Mouse (Mus musculus) intestine, postnatal 0 days (tissue): ENCODE measurements around the gene Bsn. TPM values are rescaled to one million over a fixed set of nuclear protein-coding genes. Genes with fewer than 3 reads are reported as not detected.

Source experiments
- ATAC-seq: fragments of 200-750 bp; cut with Nextera tagmentation; 2 replicates; pipeline ENCODE4 v1.8.0; 2017; ENCODE audit warnings: mild to moderate bottlenecking, moderate TSS enrichment, moderate library complexity
- H3K27ac ChIP-seq: fragments of 300-500 bp; sonication (generic); 2 replicates; pipeline ENCODE4 v1.5.1; 2014; ENCODE audit warnings: mild to moderate bottlenecking, low read depth, low read length, moderate library complexity
- H3K27me3 ChIP-seq: fragments of 300-500 bp; sonication (generic); replicated peaks from 2 replicates; pipeline ENCODE4 v1.6.1; 2014; ENCODE audit warnings: low read length, mixed read lengths; ENCODE audit not compliant: control insufficient read depth, insufficient read depth
- H3K36me3 ChIP-seq: fragments of 300-500 bp; sonication (generic); 2 replicates; pipeline ENCODE4 v1.6.1; 2014; ENCODE audit warnings: mild to moderate bottlenecking, moderate library complexity; ENCODE audit not compliant: control insufficient read depth, insufficient read depth
- H3K4me1 ChIP-seq: fragments of 300-500 bp; sonication (generic); replicated peaks from 2 replicates; pipeline ENCODE4 v1.6.1; 2014; ENCODE audit warnings: antibody characterized with exemption, low read length, mixed read lengths; ENCODE audit not compliant: control insufficient read depth, insufficient read depth
- H3K4me2 ChIP-seq: fragments of 300-500 bp; sonication (generic); replicated peaks from 2 replicates; pipeline ENCODE4 v1.6.1; 2014; ENCODE audit warnings: low read depth, mild to moderate bottlenecking, moderate library complexity
- H3K4me3 ChIP-seq: fragments of 300-500 bp; sonication (generic); 2 replicates; pipeline ENCODE4 v1.5.1; 2014; ENCODE audit warnings: low read depth, low read length
- H3K9ac ChIP-seq: fragments of 300-500 bp; sonication (generic); 2 replicates; pipeline ENCODE4 v1.6.1; 2014; ENCODE audit warnings: mild to moderate bottlenecking, low read depth, low read length
- H3K9me3 ChIP-seq: fragments of 300-500 bp; sonication (generic); 2 replicates; pipeline ENCODE4 v1.6.1; 2016; ENCODE audit warnings: mixed run types; ENCODE audit not compliant: control insufficient read depth
- CTCF ChIP-seq: sonication (generic); IDR thresholded peaks from 2 replicates; pipeline ENCODE4 v1.5.1; 2016; ENCODE audit warnings: low read depth, mild to moderate bottlenecking, control low read depth, antibody characterized with exemption, moderate library complexity
- WGBS: fragments of 180-500 bp; shearing (Covaris S2); extraction: QIAGEN DNeasy Blood & Tissue Kit; methylation state at CpG from one replicate; pipeline ENCODE4 v1.1.7; 2014; 5-methylcytosine and 5-hydroxymethylcytosine counted together
- polyA plus RNA-seq: library from polyadenylated mRNA; unstranded; fragments of >200 nt; fragmentation: Nextera tagmentation; extraction: Ambion mirVana; gene quantifications from 2 replicates; pipeline ENCODE4 v1.2.1, GENCODE M21; 2015

The Bsn gene
- polyA plus RNA-seq, 1 experiment from 2014 or later: 1.6 TPM

- 48% methylated on average over 10 of the region's 10 CpGs for WGBS
- H3K27ac ChIP-seq: peak overlapping the region; percentile 91
- no peak; the same call in 1 of the 2 replicates for TF ChIP-seq CTCF
- peaks cover 10% of the 10 kb centered on the region for H3K36me3 ChIP-seq
- no peak overlapping the region for H3K4me3 ChIP-seq
- H3K4me2 ChIP-seq: peak overlapping the region; percentile 93
- no peak for ATAC-seq
- H3K9me3 ChIP-seq: no peaks in the 10 kb centered on the region
- H3K4me1 ChIP-seq: peaks cover 8% of the 10 kb centered on the region; the same call in 1 of the 2 replicates
- no peaks in the 10 kb centered on the region for H3K27me3 ChIP-seq
- 0 out of 2 replicates have a peak overlapping the region, but pooled peaks have one; percentile 18 for H3K9ac ChIP-seq
Observed at GRCm38 (mm10) chr9:108095949-108096712, 94.1 kb downstream of the Bsn start.

GRCm38 (mm10) chr9:108095518-108095917 lies 94.7 kb downstream of the Bsn start:
- Histone ChIP-seq H3K4me2 (peak overlapping the region; percentile 93), H3K4me3 (peak overlapping the region; percentile 87), H3K27ac (peak overlapping the region; percentile 91), H3K27me3 (no peaks in the 10 kb centered on the region), H3K4me1 (peaks cover 8% of the 10 kb centered on the region; the same call in 1 of the 2 replicates), H3K9me3 (no peaks in the 10 kb centered on the region), H3K9ac (peak overlapping the region; percentile 91; the same call in 1 of the 2 replicates), H3K36me3 (peaks cover 16% of the 10 kb centered on the region)
- WGBS: 7% methylated on average over 3 of the region's 3 CpGs
- no peak for ATAC-seq
- TF ChIP-seq CTCF: peak; percentile 87

- H3K4me3 ChIP-seq: peak overlapping the region; percentile 87
- no peaks in the 10 kb centered on the region for H3K9me3 ChIP-seq
- H3K4me2 ChIP-seq: peak overlapping the region; percentile 93
- H3K27ac ChIP-seq: peak overlapping the region; percentile 91
- under 1% methylated on average over 16 of the region's 16 CpGs for WGBS
- no peaks in the 10 kb centered on the region for H3K27me3 ChIP-seq
- H3K36me3 ChIP-seq: peaks cover 19% of the 10 kb centered on the region
- H3K9ac ChIP-seq: peak overlapping the region; percentile 91
- peaks cover 8% of the 10 kb centered on the region; the same call in 1 of the 2 replicates for H3K4me1 ChIP-seq
- no peak for TF ChIP-seq CTCF
- peak; percentile 58 for ATAC-seq
Observed at GRCm38 (mm10) chr9:108094998-108095411, 95.2 kb downstream of the Bsn start.

GRCm38 (mm10) chr9:108094184-108094941 lies 95.8 kb downstream of the Bsn start, which contains the start of gene Apeh:
TSS of gene Apeh (minus strand) at chr9:108094606.
- Histone ChIP-seq H3K36me3 (peaks cover 25% of the 10 kb centered on the region), H3K9me3 (no peaks in the 10 kb centered on the region), H3K4me3 (peak within 1 kb of the TSS; percentile 87), H3K4me2 (peak within 1 kb of the TSS; percentile 93), H3K4me1 (peaks cover 8% of the 10 kb centered on the region; the same call in 1 of the 2 replicates), H3K9ac (peak within 1 kb of the TSS; percentile 91), H3K27me3 (no peaks in the 10 kb centered on the region), H3K27ac (peak within 1 kb of the TSS; percentile 91)
- peak; percentile 92 for ATAC-seq
- WGBS: under 1% methylated on average over 52 of the region's 52 CpGs
- peak; percentile 36 for TF ChIP-seq CTCF

GRCm38 (mm10) chr9:108093586-108093985 lies 96.6 kb downstream of the Bsn start:
- H3K9ac ChIP-seq: peak overlapping the region; percentile 91
- peaks cover 33% of the 10 kb centered on the region for H3K36me3 ChIP-seq
- no peak for ATAC-seq
- no peak for TF ChIP-seq CTCF
- peak overlapping the region; percentile 91 for H3K27ac ChIP-seq
- H3K9me3 ChIP-seq: no peaks in the 10 kb centered on the region
- 62% methylated on average over 10 of the region's 10 CpGs for WGBS
- H3K4me3 ChIP-seq: peak overlapping the region; percentile 87
- H3K27me3 ChIP-seq: no peaks in the 10 kb centered on the region
- H3K4me2 ChIP-seq: peak overlapping the region; percentile 93
- peaks cover 8% of the 10 kb centered on the region; the same call in 1 of the 2 replicates for H3K4me1 ChIP-seq

- no peaks in the 10 kb centered on the region for H3K27me3 ChIP-seq
- H3K9ac ChIP-seq: no peak overlapping the region
- no peaks in the 10 kb centered on the region for H3K9me3 ChIP-seq
- peaks cover 62% of the 10 kb centered on the region for H3K36me3 ChIP-seq
- ATAC-seq: no peak
- peaks cover 5% of the 10 kb centered on the region; the same call in 1 of the 2 replicates for H3K4me1 ChIP-seq
- H3K4me2 ChIP-seq: no peak overlapping the region
- WGBS: 92% methylated on average over 7 of the region's 7 CpGs
- TF ChIP-seq CTCF: no peak
- H3K27ac ChIP-seq: no peak overlapping the region
- no peak overlapping the region for H3K4me3 ChIP-seq
Observed at GRCm38 (mm10) chr9:108090611-108091120, 99.5 kb downstream of the Bsn start.
